Mouse (Mus musculus): Measurements from ENCODE around the gene Fam83d.

Fam83d gene

GRCm38 (mm10) chr2:158743518-158744141 lies 24.3 kb upstream of the Fam83d start:
- no peak for ATAC-seq (ENCODE audit: insufficient number of reproducible peaks, low FRiP score, low TSS enrichment)

- no peak for ATAC-seq (ENCODE audit: insufficient number of reproducible peaks, low FRiP score, low TSS enrichment)
Observed at GRCm38 (mm10) chr2:158745049-158745482, 22.8 kb upstream of the Fam83d start.

GRCm38 (mm10) chr2:158746164-158746563 lies 21.7 kb upstream of the Fam83d start:
- ATAC-seq (ENCODE audit: insufficient number of reproducible peaks, low FRiP score, low TSS enrichment), result no peak

- no peak for ATAC-seq (ENCODE audit: insufficient number of reproducible peaks, low FRiP score, low TSS enrichment)
Observed at GRCm38 (mm10) chr2:158749366-158749765, 18.5 kb upstream of the Fam83d start.

- no peak for ATAC-seq (ENCODE audit: insufficient number of reproducible peaks, low FRiP score, low TSS enrichment)
Observed at GRCm38 (mm10) chr2:158760231-158760630, 7.7 kb upstream of the Fam83d start.

- ATAC-seq (ENCODE audit: insufficient number of reproducible peaks, low FRiP score, low TSS enrichment), result no peak
Observed at GRCm38 (mm10) chr2:158762339-158762738, 5.6 kb upstream of the Fam83d start.

- ATAC-seq (ENCODE audit: insufficient number of reproducible peaks, low FRiP score, low TSS enrichment), result no peak
Observed at GRCm38 (mm10) chr2:158768350-158768749, 457 bp downstream of the Fam83d start.

- ATAC-seq (ENCODE audit: insufficient number of reproducible peaks, low FRiP score, low TSS enrichment), result no peak
Observed at GRCm38 (mm10) chr2:158768771-158769170, 878 bp downstream of the Fam83d start.

GRCm38 (mm10) chr2:158770126-158770757 lies 2.3 kb downstream of the Fam83d start:
- ATAC-seq (ENCODE audit: insufficient number of reproducible peaks, low FRiP score, low TSS enrichment), result no peak

GRCm38 (mm10) chr2:158771066-158771763 lies 3.3 kb downstream of the Fam83d start:
- ATAC-seq (ENCODE audit: insufficient number of reproducible peaks, low FRiP score, low TSS enrichment), result no peak

GRCm38 (mm10) chr2:158772808-158773207 lies 4.9 kb downstream of the Fam83d start:
- no peak for ATAC-seq (ENCODE audit: insufficient number of reproducible peaks, low FRiP score, low TSS enrichment)

- no peak for ATAC-seq (ENCODE audit: insufficient number of reproducible peaks, low FRiP score, low TSS enrichment)
Observed at GRCm38 (mm10) chr2:158774886-158775285, 7.0 kb downstream of the Fam83d start.

- ATAC-seq (ENCODE audit: insufficient number of reproducible peaks, low FRiP score, low TSS enrichment), result no peak
Observed at GRCm38 (mm10) chr2:158776716-158777115, 8.8 kb downstream of the Fam83d start.

- no peak for ATAC-seq (ENCODE audit: insufficient number of reproducible peaks, low FRiP score, low TSS enrichment)
Observed at GRCm38 (mm10) chr2:158777490-158777889, 9.6 kb downstream of the Fam83d start.

- ATAC-seq (ENCODE audit: insufficient number of reproducible peaks, low FRiP score, low TSS enrichment), result no peak
Observed at GRCm38 (mm10) chr2:158778349-158778748, 10.5 kb downstream of the Fam83d start.

- no peak for ATAC-seq (ENCODE audit: insufficient number of reproducible peaks, low FRiP score, low TSS enrichment)
Observed at GRCm38 (mm10) chr2:158781126-158781525, 13.2 kb downstream of the Fam83d start.

GRCm38 (mm10) chr2:158786927-158787795 lies 19.3 kb downstream of the Fam83d start:
- no peak for ATAC-seq (ENCODE audit: insufficient number of reproducible peaks, low FRiP score, low TSS enrichment)

GRCm38 (mm10) chr2:158794494-158795004 lies 26.7 kb downstream of the Fam83d start, which contains the start of gene Dhx35:
TSS of gene Dhx35 (plus strand) at chr2:158794807.
- ATAC-seq (ENCODE audit: insufficient number of reproducible peaks, low FRiP score, low TSS enrichment), result peak; percentile 92

- ATAC-seq (ENCODE audit: insufficient number of reproducible peaks, low FRiP score, low TSS enrichment), result peak; percentile 37; the same call in 1 of the 2 replicates
Observed at GRCm38 (mm10) chr2:158795043-158795442, 27.1 kb downstream of the Fam83d start.

GRCm38 (mm10) chr2:158795875-158796274 lies 28.0 kb downstream of the Fam83d start:
- ATAC-seq (ENCODE audit: insufficient number of reproducible peaks, low FRiP score, low TSS enrichment), result no peak
